Mouse (Mus musculus): ENCODE measurements at regions not wholly inside any gene's neighbourhood (a gene's known extent, or its start where the extent isn't known, plus 50 kb on each side); places are given as distances from the start of the nearest gene placed in this dataset.

GRCm38 (mm10) chr4:12521246-12521645 lies 349.4 kb upstream of the Fam92a start:
- no peak for TF ChIP-seq MAX (IDR thresholded peaks at IDR 0.05; ENCODE audit: low read length)
- TF ChIP-seq NRF1 (IDR thresholded peaks at IDR 0.05; ENCODE audit: low read depth, low read length), result no peak
- peak; percentile 77 for TF ChIP-seq EP300 (IDR thresholded peaks at IDR 0.05; ENCODE audit: low read length)
- TF ChIP-seq E2F4 (IDR thresholded peaks at IDR 0.05; ENCODE audit: insufficient replicate concordance, low read depth, low read length), result no peak
- no peak for TF ChIP-seq POLR2A (IDR thresholded peaks at IDR 0.05; ENCODE audit: low read depth, low read length)
